Mouse (Mus musculus) activated CD4-positive, CD25-positive, alpha-beta regulatory T cell, adult 4 months (primary cell): ENCODE measurements around the gene Hddc3. TPM values are rescaled to one million over a fixed set of nuclear protein-coding genes. Genes with fewer than 3 reads are reported as not detected.
"Not testable (repeated sequence)": the region's sequence is repeated elsewhere in the genome, so short reads cannot be mapped to it uniquely, and the experiment has no call there.

Experiments used
- ATAC-seq: one replicate; pipeline ENCODE4 v1.8.0; 2017
- polyA plus RNA-seq, 2 experiments: library from polyadenylated mRNA; unstranded; fragments of 100-300 nt; shearing (Covaris generic); gene quantifications; one replicate each; pipeline ENCODE4 v1.2.1; 2017

The Hddc3 gene
- polyA plus RNA-seq, 2 experiments from 2014 or later, result 8.6 to 9.0 TPM

DNA sequence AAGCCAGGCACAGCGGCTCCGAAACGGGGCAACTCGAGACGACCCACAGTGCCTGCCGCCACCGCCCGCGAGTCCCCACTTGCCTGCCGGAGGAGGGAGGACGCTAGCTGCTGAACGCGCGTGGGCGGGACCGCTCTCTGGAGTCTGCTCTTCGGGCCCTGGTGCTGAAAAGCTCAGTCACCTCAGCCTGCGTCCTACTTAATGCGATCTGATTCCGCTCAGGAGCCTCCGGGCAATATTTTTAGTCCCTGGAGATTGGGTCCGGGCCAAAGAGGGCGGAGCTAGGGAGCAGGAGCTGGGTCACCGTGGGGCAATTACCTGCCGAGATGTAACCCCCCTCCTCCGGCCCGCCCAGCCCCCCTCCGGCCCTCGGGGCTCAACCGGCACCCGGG lies 27.7 kb downstream of the Hddc3 start:
- ATAC-seq, result peak; percentile 78

DNA sequence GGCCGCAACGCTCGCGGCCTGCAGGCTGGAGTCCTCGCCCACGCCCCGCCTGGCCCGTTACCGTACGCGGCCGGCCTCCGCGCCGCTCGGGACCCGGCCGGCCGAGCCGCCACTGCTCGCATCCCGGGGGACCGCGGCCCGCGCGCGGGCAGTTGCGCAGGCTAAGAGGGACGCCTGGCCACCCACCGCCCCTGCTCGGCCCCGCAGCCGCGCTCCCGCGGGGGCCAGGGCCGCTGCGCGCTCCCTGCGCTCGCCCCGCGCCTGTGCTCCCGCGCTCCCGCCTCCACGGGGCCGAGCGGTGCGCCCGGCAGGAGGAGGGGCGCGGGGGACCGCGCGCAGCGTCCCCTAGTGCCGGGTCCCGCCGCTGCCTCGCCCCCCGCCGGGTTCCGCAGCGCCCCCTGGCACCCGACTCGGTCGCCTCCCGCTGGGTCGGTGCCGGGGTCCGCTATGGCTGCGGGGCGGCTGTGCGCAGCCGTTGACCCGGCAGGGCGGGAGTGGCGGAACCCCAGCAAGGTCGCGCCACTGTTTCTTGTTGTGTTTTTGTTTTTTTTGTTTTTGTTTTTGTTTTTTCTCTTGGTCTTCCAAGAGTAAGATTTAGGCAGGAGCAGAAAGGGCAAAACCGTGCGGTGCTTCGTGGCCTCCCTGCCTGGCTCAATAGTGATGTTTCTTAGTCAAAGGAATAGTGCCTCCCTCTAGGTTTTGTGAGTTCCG lies 28.3 kb downstream of the Hddc3 start, which contains the start of gene Man2a2:
TSS of gene Man2a2 (minus strand) at position 335 of the 711 bp plus-strand sequence.
- peak; percentile 34 for ATAC-seq

DNA sequence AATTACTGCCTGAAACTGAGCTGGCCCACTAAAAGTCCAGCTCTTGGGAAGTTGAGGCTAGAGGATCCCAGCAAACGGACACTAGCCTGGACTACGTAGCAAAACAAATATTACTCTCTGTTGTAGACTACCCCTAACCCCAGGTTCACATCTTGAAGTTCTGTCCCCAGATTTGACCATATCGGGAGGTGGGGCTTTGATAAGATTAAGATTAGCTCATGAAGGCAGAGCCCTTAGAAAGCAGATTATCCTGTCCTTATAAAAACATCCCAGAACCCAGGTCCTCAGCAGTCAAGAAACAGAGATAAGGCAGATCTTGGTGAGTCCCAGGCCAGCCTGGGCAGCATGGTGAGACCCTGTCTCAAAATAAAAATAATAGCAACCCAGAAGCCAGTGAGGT lies 29.3 kb downstream of the Hddc3 start:
- ATAC-seq, result no peak

DNA sequence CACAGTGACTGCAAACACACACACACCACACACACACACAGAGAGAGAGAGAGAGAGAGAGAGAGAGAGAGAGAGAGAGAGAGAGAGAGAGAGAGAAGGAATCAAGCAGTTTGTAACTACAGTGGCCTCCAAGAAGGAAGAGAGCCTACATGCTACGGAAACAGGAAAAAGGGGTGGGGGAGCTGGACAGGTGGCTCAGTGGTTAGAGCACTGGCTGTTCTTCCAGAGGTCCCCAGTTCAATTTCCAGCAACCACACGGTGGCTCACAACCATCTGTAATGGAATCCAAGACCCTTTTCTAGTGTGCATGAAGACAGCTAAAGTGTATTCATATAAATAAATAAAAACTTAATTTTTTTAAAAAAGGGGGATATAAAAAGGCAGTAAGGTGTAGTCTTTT lies 29.8 kb downstream of the Hddc3 start:
- no peak for ATAC-seq

DNA sequence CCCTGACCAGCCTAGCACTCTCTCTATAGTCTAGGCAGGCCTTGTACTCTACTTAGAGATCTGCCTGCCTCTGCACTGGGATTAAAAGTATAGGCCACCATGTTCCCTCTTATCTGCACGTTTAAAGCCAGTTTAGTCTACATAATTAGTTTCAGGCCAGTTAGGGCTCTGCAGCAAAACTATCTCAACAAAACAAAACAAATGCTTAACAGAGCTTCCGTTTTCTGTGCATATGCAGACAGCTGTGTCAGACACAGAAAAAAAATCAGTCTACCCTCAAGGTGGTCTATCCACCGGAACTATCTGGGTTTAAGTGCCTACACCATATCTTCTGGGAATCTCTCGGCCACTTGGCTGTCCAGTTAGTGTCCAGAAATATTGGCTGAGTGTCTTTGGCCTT lies 30.4 kb downstream of the Hddc3 start:
- ATAC-seq, result no peak

DNA sequence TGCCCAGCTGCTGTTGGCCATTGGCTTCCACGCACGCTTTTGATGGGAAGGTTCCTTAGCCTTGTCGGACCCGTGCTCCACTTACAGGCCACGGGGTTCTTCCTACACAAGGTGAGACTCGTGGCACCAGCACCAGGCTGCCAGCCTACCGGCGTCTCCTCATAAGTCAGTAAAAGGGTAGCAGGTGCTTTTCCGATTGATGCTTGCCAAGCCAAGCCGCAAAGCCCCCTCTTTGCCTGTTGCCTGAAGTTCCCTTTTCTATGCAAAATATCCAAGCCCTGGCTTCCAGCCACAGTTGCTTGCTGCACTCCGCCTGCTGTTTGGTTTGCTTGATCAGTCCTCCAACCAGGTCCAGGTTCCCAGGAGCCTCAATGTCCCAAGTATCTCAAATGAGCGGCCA lies 30.9 kb downstream of the Hddc3 start:
- no peak for ATAC-seq

DNA sequence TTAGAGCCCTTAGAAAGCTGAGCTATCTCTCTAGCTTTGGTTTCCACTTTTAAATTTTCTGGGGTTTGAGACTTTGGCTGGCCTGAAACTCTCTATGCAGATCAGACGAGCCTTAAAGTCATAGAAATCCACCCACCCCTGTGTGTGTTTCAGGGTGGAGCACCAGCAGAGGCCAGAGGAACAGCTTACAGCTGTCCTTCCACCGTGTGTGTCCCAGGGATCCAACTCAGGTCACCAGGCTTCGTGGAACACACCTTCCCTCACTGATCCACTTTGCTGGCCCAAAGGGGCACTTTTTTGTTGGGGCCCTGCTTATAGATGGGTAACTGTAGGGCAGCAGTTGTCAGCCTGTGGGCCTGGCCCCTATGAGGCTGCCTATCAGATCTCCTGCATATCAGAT lies 31.4 kb downstream of the Hddc3 start:
- no peak for ATAC-seq

DNA sequence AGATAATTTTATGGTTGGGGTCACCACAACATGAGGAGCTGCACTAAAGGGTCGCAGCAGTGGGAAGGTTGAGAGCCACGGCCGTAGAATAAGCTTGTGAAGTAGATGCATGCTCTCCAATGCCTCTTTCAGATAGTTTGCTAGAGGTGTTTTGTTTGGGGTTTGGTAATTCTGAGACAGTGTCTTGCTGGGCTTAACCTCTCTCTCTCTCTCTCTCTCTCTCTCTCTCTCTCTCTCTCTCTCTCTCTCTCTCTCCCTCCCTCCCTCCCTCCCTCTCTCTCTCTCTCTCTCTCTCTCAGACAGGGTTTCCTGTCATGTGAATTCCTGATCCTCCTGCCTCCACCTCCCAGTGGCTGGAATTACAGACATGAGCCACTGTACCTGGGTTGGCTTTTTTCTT lies 31.8 kb downstream of the Hddc3 start:
- no peak for ATAC-seq

DNA sequence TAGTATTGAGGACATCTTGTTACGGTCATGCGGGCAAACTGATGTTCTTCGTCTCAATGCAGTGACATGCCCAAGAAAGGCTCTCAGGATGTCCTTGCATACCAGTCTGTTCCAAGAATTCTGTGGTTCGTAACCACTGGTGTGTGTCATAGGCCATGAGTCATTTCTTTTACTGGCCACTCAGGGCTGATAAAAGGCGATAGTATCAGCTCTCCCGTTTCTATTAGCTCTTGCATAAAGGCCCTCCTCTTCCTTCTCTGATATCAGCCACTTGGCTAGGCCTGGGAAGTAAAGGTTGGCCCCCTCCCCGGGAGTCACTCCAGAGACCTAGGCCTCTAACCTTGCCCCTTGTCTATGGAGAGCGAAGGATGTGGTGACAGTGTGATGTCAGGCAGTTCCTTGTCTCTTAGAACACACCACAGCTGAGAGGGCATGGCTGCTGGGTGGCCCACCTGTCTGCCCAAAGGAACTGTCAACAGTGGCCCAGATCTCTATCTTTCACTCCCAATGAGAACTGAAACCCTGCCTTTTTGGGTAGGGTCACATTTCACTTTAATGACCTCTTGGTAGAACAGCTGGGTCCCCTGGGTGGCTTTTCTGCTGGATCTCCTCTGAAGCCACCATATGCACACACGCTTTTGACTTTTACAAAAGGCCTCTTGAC lies 32.6 kb downstream of the Hddc3 start:
- no peak for ATAC-seq

DNA sequence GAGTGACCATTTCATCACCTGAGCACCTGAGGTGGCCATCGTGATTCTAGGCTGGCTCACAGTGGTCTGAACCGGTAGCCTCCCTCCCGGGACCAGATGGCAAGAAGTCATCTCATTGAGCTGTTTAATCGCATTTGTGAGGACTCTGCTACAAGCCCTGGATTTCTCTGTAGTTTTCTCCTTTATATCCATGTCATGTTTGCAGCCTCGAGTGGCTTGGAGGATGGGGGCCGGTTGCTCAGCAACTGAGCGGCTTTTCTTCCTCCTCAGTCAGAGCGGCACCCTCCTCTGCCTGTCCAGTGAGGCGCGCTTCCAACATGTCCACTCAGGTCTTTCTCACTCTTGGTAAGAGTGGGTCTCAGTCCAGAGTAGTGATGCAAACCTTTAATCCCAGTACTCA lies 33.3 kb downstream of the Hddc3 start:
- ATAC-seq, result no peak

DNA sequence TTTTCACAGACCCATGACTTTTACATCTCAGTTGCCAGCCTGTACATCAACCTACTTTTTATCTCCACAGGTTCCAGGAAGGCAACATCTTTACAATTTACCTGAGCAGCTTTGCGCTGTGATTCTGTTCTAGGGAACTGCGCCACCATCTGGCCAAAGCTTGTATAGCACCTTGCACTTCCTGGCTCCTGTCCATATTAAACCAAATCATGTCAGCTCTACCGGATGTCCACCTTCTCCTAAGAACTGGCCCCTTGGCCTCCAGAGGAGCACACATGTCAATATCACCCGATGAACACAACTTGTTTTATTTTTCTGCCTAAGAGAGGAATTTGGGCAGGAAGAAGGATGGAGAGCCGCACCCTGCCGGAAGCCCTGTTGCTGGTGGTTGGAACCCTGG lies 34.6 kb downstream of the Hddc3 start:
- peak; percentile 72 for ATAC-seq

DNA sequence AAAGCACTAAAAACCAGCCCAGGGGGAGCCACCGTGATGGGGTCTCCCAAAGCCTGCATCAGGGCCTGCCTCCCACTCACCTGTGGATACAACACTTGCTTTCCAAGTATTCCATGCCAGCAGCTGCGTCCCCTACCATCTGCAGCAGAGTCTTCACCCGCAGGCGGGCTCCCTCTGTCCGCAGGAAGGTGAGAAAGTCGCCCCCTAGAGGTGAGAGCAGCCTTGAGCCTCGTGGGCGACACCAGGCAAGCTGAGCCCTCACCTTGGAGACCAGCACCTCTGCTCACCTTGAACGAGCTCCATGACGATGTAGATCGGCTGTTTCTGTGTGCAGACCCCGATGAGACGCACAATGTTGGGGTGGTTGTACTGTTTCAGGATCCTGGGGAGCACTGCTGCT lies 36.6 kb downstream of the Hddc3 start:
- no peak for ATAC-seq

DNA sequence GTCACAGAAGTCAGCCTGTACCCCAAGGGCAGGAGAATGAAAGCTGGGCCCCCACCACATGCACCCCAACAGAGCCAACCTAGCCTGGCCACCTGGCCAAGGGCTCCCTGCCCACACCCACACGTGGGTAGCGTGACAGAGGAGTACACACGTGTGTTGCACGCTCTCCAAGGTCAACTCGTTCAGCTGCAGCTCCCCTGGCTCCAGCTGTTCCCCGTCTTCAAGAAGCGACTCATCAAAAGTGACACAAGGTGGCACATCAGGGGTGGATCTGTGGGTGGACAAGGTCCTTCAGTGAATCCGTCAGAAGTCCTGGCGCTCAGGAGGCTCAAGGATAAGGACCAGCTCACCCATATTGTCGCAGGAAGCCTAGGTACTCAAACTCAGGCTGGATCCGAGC lies 40.0 kb downstream of the Hddc3 start:
- ATAC-seq, result no peak

DNA sequence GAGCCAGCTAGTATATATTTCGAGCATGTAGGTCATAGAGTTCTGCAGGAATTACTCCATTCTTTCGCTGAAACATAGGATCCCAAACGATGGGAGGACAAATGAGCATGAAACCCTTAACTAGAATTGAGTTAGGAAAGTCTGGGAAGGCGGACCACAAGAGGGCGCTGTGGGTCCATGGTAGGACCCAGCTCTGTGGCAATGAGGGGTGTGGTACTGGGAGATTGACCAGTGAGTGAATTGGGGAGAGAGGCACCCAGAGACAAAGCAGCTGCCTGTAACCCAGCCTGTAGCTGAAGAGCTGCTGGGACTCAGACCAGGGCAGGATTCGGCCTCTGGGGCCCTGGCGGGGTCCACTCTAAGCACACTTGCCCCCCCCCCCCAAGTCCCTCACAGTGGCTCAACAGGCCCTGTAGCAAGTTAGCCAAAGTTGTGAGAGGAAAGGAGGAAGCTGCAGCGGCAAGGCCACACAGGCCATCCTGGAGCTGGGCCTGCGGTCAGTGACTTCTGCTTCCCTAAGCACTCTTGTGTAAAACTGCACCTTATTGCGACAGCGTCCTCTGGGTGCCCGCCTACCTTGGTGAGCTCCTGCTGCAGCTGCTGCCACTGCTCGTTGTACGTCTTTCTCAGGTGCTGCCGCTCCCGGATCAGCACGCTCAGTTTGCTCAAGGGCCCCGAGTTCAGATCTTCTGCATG lies 43.5 kb downstream of the Hddc3 start:
- ATAC-seq, result peak; percentile 60

DNA sequence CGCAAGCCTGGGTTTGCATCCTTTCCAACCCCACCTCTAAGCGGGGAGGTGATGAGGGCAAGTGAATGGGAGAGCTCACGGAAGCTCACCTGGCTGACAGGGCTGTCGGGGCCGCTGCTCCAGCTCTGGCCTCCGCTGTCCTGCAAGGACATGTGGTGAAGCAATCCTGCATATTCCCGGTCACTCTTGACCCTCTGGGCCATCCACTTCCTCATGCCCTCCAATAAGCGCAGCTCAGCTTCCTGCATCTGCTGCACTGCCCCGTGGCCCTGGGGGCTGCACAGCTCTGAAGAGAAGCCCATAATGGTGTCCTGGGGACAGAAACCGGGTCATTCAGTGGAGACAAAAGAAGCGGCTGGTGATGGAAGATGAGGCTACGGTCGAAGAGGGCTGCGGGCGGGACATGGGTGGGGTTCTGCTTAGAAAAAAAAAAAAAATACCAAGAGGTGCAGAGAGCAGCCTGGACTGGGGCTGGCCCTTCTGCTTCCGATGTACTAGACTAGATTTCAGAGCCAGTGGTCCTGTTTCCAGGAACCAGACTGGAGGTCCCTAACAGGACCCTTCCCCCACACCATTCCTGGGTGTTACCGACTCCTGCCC lies 44.2 kb downstream of the Hddc3 start:
- ATAC-seq, result peak; percentile 20

DNA sequence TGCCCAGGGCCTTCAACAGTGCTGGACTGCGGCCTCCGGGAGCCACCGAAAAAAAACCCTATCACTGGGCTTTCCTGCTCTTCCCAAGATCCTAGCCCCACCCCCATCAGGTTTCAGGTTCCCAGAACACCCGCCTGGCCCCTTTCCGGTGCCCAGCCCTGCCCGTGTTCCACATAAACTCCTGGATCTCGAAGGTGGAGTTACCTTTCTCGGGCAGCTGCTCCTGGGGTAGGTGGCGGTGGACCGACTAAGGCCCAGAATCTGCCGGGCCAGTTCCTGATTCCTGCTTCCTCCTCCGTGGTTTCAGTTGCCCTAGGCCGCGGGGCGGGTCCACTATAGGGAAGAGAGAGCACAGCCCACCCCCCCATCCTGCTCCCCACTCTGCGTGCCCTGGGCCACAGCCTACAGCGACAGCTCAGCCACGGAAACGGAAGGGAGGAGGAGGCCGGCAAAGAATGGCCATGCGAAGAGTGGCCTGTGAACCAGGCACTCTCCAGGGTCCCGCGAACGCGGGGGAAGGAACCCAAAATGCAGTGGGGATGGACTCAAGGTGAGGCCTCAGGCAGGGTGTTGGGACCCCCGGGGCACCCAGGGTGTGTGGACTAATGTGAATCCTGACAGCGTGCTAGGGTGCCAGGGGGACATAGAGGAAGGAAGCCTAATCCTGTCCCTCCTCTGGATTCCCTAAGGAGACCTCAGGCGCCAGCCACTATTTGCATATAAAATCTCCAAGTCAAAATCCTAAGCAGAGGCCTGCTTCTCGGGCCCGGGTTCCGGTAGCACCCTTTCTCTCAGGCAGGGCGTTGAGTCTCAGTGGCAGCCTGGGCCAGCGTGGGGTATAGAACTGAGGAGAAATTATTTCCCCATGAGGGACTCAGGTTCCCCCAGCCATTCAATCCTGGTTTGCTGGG lies 45.0 kb downstream of the Hddc3 start, which contains the start of gene Fes:
TSS of gene Fes (minus strand) at position 314 of the 911 bp plus-strand sequence.
- no peak for ATAC-seq

DNA sequence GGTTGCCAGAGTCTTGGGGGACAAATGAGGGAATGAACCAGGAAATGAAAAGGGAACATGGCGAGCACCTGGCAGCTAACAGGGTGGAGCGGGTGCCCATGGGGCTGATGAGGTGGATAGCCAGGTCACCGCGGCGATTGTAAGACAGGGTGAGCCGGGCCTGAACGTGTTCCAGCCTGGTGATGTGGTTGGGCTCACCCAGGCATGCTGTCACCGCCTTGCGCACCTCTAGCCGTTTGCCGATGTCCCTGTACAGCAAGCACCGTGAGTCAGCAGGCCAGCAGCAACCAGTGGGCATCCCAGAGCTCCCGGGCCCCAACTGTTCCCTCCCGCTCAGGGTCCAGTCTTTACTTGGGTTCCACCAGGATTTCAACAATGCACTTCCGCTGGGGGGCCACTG lies 49.2 kb downstream of the Hddc3 start:
- ATAC-seq, result no peak

DNA sequence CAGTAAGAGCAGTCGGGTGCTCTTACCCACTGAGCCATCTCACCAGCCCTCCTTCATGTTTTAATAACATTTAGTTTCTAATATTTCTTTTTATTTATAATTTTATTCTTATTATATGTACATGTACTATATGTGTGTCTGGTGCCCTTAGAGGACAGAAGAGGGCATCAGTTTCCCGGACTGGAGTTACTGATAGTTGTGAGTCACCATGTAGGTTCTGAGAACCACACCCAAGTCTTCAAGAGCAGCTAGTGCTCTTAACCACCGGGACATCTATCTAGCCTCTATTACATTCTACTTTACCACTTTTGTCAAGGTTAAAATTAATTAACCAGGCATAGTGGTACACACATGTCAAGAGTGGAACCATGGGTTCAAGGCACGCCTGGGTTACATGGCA lies 51.7 kb downstream of the Hddc3 start:
- ATAC-seq, result no peak

DNA sequence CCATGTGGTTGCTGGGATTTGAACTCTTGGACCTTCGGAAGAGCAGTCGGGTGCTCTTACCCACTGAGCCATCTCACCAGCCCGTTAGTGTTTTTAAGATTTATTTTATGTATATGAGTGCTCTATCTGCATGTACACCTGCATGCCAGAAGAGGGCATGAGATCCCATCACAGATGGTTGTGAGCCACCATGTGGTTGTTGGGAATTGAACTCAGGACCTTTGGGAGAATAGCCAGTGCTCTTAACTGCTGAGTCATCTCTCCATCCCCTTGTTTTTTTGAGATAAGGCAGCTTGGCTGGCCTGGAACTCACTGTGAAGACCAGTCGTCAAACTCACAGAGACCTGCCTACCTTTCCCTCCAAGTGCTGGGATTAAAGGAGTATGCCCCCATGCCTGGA lies 53.5 kb downstream of the Hddc3 start:
- not testable (repeated sequence) for ATAC-seq

DNA sequence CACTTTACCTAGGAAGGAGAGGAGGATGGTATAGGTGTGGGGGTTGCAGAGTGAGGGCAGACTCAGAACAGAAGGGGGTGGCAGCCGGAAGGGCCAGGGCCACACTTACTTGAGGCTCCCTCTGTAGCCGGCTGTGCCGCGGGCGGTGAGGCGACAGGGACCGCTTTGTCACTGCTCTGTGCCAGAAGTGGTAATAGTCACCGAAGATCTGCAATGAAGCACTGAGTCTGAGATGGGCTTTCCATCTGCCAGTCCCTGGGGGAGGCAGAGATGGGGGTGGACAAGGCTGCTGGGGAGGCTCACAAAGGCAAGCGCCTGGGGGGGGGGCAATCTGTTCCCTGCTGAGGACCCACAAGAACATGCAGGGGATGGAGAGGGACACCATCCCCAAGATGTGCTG lies 55.1 kb downstream of the Hddc3 start:
- no peak for ATAC-seq

DNA sequence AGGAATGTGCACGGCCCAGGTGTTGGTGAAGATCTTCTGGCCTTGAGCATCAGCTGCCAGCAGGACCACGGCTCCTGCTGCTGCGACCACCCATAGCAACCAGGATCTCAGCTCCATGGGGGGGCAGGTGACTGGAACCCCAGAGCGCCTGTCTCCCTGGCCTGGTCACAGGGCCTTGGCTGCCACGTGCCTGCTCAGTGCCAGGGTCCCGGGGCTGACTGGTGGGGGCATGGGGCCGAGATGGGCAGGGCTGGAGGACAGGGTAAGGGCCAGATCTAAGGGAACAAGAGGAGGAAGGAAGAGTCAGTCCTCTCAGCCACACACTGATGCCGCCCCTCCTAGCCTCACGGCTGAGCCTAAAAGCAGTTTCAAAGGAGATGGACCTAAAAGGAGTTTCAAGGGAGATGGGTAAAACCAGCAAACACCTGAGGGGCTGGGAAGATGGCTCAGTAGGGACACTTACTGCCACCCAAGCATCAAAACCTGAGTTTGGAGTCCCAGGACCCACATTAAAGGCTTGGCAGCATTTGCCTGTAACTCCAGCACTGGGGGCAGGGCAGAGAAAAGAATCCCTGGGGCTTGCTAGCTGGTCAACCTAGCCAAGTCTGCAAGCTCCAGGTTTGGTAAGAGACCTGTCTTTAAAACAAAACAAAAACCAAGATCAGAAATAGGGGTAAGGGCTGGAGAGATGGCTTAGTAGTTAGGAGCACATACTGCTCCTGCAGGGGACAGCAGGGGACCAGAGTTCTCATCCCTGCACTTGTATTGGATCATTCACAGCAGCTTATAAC lies 55.9 kb downstream of the Hddc3 start:
- no peak for ATAC-seq
